In genomic region chr8:95360181-95361015, GRCm38 (mm10) we compare ENCODE assay signal across 9 mouse cellular contexts. TPM values are rescaled to one million over a fixed set of nuclear protein-coding genes. Genes with fewer than 3 reads are reported as not detected.
DNase-seq lines count a peak whose midpoint lies in the region; ATAC-seq and TF ChIP-seq lines count a peak whose summit lies in the region.
"Had no signal": no experiment of that assay in that cellular context is flagged by ENCODE, and none has a peak within 500 bp of the region (broad histone marks: within the 10 kb centered on the region; RNA-seq: fewer than 3 reads in every experiment).

No protein-coding gene starts in this region.

- no peaks in the 10 kb centered on the region for H3K36me3 ChIP-seq in hindbrain, embryonic 14.5 days (replicated peaks; ENCODE audit: control insufficient read depth, insufficient read depth)
- no peaks in the 10 kb centered on the region for H3K36me3 ChIP-seq in kidney, adult 2 months (ENCODE audit: control insufficient read depth, insufficient read depth, low read length)

- H3K4me1 ChIP-seq in hindbrain, embryonic 14.5 days (replicated peaks; ENCODE audit: control insufficient read depth, insufficient read depth, low read length): peaks cover 39% of the 10 kb centered on the region
- H3K4me1 ChIP-seq in kidney, adult 2 months (ENCODE audit: control insufficient read depth, insufficient read depth, low read length): no peaks in the 10 kb centered on the region

- H3K27ac ChIP-seq in hindbrain, embryonic 14.5 days: 0 out of 2 replicates have a peak overlapping the region, but pooled peaks have one; percentile 24
- no peak overlapping the region for H3K27ac ChIP-seq in kidney, adult 2 months (ENCODE audit: insufficient read depth, low read depth, low read length)

- no peak overlapping the region; the same call in 1 of the 2 replicates for H3K9ac ChIP-seq in hindbrain, embryonic 14.5 days

- H3K4me2 ChIP-seq in hindbrain, embryonic 14.5 days (replicated peaks): no peak overlapping the region

- no peak overlapping the region for H3K4me3 ChIP-seq in hindbrain, embryonic 14.5 days (replicated peaks; ENCODE audit: low read length)
- H3K4me3 ChIP-seq in kidney, adult 2 months (ENCODE audit: insufficient read depth, low read depth, low read length): no peak overlapping the region

- no peaks in the 10 kb centered on the region; the same call in 1 of the 2 replicates for H3K9me3 ChIP-seq in hindbrain, embryonic 14.5 days (ENCODE audit: control insufficient read depth, low read length)

- TF ChIP-seq POLR2A in kidney, adult 2 months (IDR thresholded peaks at IDR 0.05; ENCODE audit: low read depth, low read length): no peak

- WGBS in hindbrain, embryonic 14.5 days: 38% methylated on average over 7 of the region's 7 CpGs
- WGBS in kidney, adult 2 months: 56% methylated on average over 7 of the region's 7 CpGs

- no peaks in the 10 kb centered on the region for H3K27me3 ChIP-seq in hindbrain, embryonic 14.5 days (ENCODE audit: control insufficient read depth, insufficient read depth, low read length)
- H3K27me3 ChIP-seq in kidney, adult 2 months (replicated peaks; ENCODE audit: control insufficient read depth, insufficient read depth, low read length): no peaks in the 10 kb centered on the region

- ATAC-seq in hindbrain, embryonic 14.5 days (ENCODE audit: low FRiP score): peak; percentile 39; the same call in 1 of the 2 replicates
- peak; percentile 61 for ATAC-seq in megakaryocyte-erythroid progenitor cell, adult 5-6 weeks (replicated peaks; ENCODE audit: low FRiP score, low TSS enrichment, poor library complexity, severe bottlenecking)

- peak; percentile 47 to 49 for DNase-seq in heart, adult 18-20 months
- DNase-seq in heart, postnatal 25 days (ENCODE audit: low spot score): no peak
- DNase-seq in brain, adult 2 months (ENCODE audit: low read depth, low spot score): peak; percentile 20
- no peak for DNase-seq in hindbrain, embryonic 14.5 days (ENCODE audit: low spot score)
- no peak for DNase-seq in right cerebral cortex, adult 2 months (ENCODE audit: low spot score in 2 of 2)
- DNase-seq in kidney, adult 2 months: no peak
- DNase-seq in adipocyte (ENCODE audit: low spot score): no peak
- DNase-seq: thymus, adult 2 months had no signal

- intact Hi-C loops in heart, postnatal 25 days (cut with DNase I): no loop called here

- no peak for TF ChIP-seq CTCF in kidney, adult 2 months (conservative IDR thresholded peaks at IDR 0.05; ENCODE audit: insufficient read depth, insufficient read length, low read depth, low read length)

RNA-seq across cellular contexts. Expression of gene Mmp15, which starts 8.3 kb away (rescaled TPM):
- total RNA-seq in heart, adult 18-20 months (2021): 10 to 100 TPM; 57.4 to 67.4 TPM
- 10 to 100 TPM; 72.4 to 72.5 TPM for total RNA-seq in heart, postnatal 25 days (2021)
- polyA plus RNA-seq in hindbrain, embryonic 14.5 days (2014; fragmentation: Nextera tagmentation; extraction: Ambion mirVana): 24.6 and 26.5 TPM in 2 replicates
- total RNA-seq in megakaryocyte-erythroid progenitor cell, adult 5-6 weeks (2014; fragmentation: Nextera tagmentation): 0.20 TPM in 1 of 2 replicates, not detected in the other
- total RNA-seq in megakaryocyte-erythroid progenitor cell, adult 5-6 weeks (2017): 0.11 and 0.28 TPM in 2 replicates
- polyA plus RNA-seq in kidney, adult 2 months (2012; rRNA removed): 5.3 and 5.6 TPM in 2 replicates

RNA-seq across cellular contexts. Expression of gene Usb1, which starts 28.3 kb away (rescaled TPM):
- total RNA-seq in heart, adult 18-20 months (2021): 10 to 100 TPM; 13.4 to 14.7 TPM
- 10 to 100 TPM; 14.2 to 16.6 TPM for total RNA-seq in heart, postnatal 25 days (2021)
- 31.0 and 32.3 TPM in 2 replicates for polyA plus RNA-seq in hindbrain, embryonic 14.5 days (2014; fragmentation: Nextera tagmentation; extraction: Ambion mirVana)
- total RNA-seq in megakaryocyte-erythroid progenitor cell, adult 5-6 weeks (2014; fragmentation: Nextera tagmentation): 12.3 and 16.9 TPM in 2 replicates
- total RNA-seq in megakaryocyte-erythroid progenitor cell, adult 5-6 weeks (2017): 5.1 and 9.4 TPM in 2 replicates
- polyA plus RNA-seq in kidney, adult 2 months (2012; rRNA removed): 27.7 and 29.8 TPM in 2 replicates

RNA-seq across cellular contexts. Expression of gene Zfp319, which starts 28.6 kb away (rescaled TPM):
- 1 to 10 TPM; 7.7 to 8.6 TPM for total RNA-seq in heart, adult 18-20 months (2021)
- total RNA-seq in heart, postnatal 25 days (2021): 1 to 10 TPM; 8.5 to 9.9 TPM
- polyA plus RNA-seq in hindbrain, embryonic 14.5 days (2014; fragmentation: Nextera tagmentation; extraction: Ambion mirVana): 14.2 and 15.9 TPM in 2 replicates
- 1.7 and 4.3 TPM in 2 replicates for total RNA-seq in megakaryocyte-erythroid progenitor cell, adult 5-6 weeks (2014; fragmentation: Nextera tagmentation)
- total RNA-seq in megakaryocyte-erythroid progenitor cell, adult 5-6 weeks (2017): 1.0 and 1.8 TPM in 2 replicates
- 6.2 and 6.5 TPM in 2 replicates for polyA plus RNA-seq in kidney, adult 2 months (2012; rRNA removed)

RNA-seq across cellular contexts. Expression of gene Tepp, which starts 50.0 kb away (rescaled TPM):
- total RNA-seq in heart, adult 18-20 months (2021): not detected
- not detected for total RNA-seq in heart, postnatal 25 days (2021)
- 2.2 and 2.9 TPM in 2 replicates for polyA plus RNA-seq in hindbrain, embryonic 14.5 days (2014; fragmentation: Nextera tagmentation; extraction: Ambion mirVana)
- total RNA-seq in megakaryocyte-erythroid progenitor cell, adult 5-6 weeks (2014; fragmentation: Nextera tagmentation): not detected in 2 replicates
- not detected in 2 replicates for total RNA-seq in megakaryocyte-erythroid progenitor cell, adult 5-6 weeks (2017)
- polyA plus RNA-seq in kidney, adult 2 months (2012; rRNA removed): 0.22 and 0.41 TPM in 2 replicates

RNA-seq across cellular contexts. Expression of gene Cngb1, which starts 54.0 kb away (rescaled TPM):
- 1 to 10 TPM in 1 of 2 experiments, under 1 TPM in 1; 0.39 to 1.1 TPM for total RNA-seq in heart, adult 18-20 months (2021)
- under 1 TPM; 0.75 to 0.86 TPM for total RNA-seq in heart, postnatal 25 days (2021)
- 0.18 and 0.44 TPM in 2 replicates for polyA plus RNA-seq in hindbrain, embryonic 14.5 days (2014; fragmentation: Nextera tagmentation; extraction: Ambion mirVana)
- 0.47 and 0.72 TPM in 2 replicates for total RNA-seq in megakaryocyte-erythroid progenitor cell, adult 5-6 weeks (2014; fragmentation: Nextera tagmentation)
- 0.19 and 11.8 TPM in 2 replicates for total RNA-seq in megakaryocyte-erythroid progenitor cell, adult 5-6 weeks (2017)
- polyA plus RNA-seq in kidney, adult 2 months (2012; rRNA removed): 0.38 and 1.1 TPM in 2 replicates

Comparison
In these comparisons a context has a peak if more than half of its experiments do, and no peak if none do; other contexts are left out.
1. DNase-seq: peak in heart, adult 18-20 months (2 of 2) and brain, adult 2 months (single experiment); none in heart, postnatal 25 days (single experiment), hindbrain, embryonic 14.5 days (single experiment), right cerebral cortex, adult 2 months (0 of 2), kidney, adult 2 months (single experiment) and adipocyte (single experiment).
2. RNA of gene Mmp15, which starts 8.3 kb away (total RNA-seq): 72.4 to 72.5 TPM in heart, postnatal 25 days and 57.4 to 67.4 TPM in heart, adult 18-20 months; 0.11 to 0.28 TPM in megakaryocyte-erythroid progenitor cell, adult 5-6 weeks; every median in the first group is over 10 times any median in the second.